Mouse (Mus musculus) urinary bladder, adult 2 months (tissue): Measurements from ENCODE around the gene Slc4a1ap. TPM values are rescaled to one million over a fixed set of nuclear protein-coding genes. Genes with fewer than 3 reads are reported as not detected.
A peak's percentile ranks its signal among the peaks of the same experiment; 100 is the strongest.
"Not testable (repeated sequence)": the region's sequence is repeated elsewhere in the genome, so short reads cannot be mapped to it uniquely, and the experiment has no call there.

Source experiments
- DNase-seq: peaks from one replicate; pipeline ENCODE4 v3.0.0; 2022; ENCODE audit warnings: low spot score
- polyA plus RNA-seq: library from polyadenylated mRNA; depleted of rRNA; stranded (reverse); fragments of >200 nt; gene quantifications from 2 replicates; pipeline ENCODE4 v1.2.3, GENCODE M21; 2012

Slc4a1ap gene
- polyA plus RNA-seq, 1 experiment, result 17.1 TPM

DNA sequence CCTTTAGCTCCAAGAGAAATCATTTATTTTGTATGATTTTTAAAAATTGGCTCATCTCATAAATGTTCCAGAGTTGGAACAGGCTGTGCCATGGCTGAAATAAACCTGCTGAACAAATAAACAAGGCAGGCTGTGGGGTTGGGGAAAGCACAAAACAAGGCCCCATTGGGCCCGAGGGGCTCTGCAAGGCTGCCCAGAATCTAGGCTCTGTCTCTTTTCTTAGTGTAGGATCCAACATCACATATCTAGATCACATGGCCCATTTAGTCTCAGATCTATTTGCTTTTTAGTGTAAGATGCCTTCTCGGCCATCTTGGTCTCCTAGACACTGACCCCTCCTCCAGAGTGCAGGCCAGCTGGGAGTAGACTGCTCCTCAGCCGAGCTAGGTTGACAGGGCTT is 39.7 kb downstream of the Slc4a1ap start:
- DNase-seq, result no peak

GRCm38 (mm10) chr5:31567951-31568657 is 41.3 kb downstream of the Slc4a1ap start:
- no peak for DNase-seq

- no peak for DNase-seq
Measured at GRCm38 (mm10) chr5:31571023-31571608, 44.3 kb downstream of the Slc4a1ap start.

DNA sequence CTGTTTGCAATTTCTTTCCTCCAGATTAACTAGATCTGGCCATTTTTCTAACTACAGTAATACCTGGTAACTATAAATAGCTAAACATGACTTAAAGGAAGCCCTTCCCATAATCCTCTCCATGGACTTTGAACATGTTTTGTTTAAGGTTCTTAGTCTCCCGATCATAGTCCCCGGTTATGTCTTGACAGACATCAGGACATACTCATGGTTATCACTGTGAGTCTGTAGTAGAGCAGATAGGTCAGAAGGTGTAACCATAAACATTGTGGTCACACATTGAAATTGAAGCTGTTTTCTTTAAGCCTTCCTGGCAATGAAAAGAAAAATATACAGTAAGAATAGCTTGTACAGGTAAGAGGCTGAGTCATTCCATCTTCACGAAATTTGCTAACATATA is 46.9 kb downstream of the Slc4a1ap start:
- DNase-seq, result no peak

- DNase-seq, result no peak
Measured at GRCm38 (mm10) chr5:31576539-31576975, 49.8 kb downstream of the Slc4a1ap start.

DNA sequence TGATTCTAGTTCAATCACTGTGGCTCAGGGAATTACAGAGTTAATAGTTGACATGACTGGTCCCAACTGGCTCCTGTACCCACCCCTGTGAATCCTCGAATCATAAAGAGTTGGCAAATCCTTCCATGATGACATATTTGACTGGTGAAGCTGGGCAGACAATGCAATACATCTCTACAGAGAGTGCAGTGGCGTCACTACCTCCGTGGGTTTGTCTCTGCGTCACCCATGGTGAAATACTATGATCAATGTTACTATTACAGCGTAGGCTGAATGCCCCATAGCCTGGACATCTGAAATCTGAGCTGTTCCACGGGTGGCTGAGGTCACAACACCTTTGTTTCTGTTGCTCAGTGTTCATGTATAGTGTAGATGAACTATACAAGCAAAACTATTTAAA is 54.5 kb downstream of the Slc4a1ap start:
- no peak for DNase-seq

DNA sequence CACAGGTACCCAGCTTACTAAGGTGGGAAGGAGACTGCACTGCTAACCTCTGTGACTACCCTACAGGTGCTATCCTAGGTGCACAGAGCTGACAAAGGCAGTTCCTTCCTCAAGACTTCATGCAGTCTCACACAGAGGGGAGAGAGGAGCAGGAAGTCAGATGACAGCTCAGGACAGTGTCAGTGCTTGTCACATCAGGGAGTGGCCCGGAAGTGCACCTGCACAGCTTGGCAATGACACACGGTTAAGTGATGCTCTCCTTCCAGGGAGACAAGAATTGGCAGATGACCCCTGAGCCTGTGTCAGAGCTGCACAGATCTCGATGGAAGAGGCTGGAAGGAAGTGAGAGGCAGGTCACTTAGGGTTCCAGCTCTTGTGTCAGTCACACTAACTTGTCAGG is 55.1 kb downstream of the Slc4a1ap start:
- no peak for DNase-seq

GRCm38 (mm10) chr5:31583261-31583660 is 56.5 kb downstream of the Slc4a1ap start:
- DNase-seq, result no peak

- no peak for DNase-seq
Measured at GRCm38 (mm10) chr5:31585526-31585925, 58.7 kb downstream of the Slc4a1ap start.

DNA sequence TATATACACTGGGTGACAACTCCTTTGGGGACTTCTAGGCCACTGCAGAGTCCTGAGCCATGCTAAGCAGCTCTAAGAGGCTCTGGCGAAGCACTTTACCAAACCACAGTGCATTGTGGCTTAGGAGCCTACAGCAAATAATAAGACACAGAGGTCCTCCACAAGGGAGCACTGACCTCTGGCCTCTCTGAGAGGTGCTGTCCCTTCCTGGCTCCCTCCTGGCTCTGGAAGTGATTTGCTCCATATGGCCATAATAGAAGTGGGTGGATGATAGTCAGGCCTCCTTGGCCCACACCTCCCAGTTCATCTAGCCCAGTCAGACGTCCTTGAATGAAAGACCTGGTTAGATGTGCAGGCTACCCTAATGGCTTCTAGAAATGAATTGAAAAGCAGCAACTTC is 61.2 kb downstream of the Slc4a1ap start:
- no peak for DNase-seq

DNA sequence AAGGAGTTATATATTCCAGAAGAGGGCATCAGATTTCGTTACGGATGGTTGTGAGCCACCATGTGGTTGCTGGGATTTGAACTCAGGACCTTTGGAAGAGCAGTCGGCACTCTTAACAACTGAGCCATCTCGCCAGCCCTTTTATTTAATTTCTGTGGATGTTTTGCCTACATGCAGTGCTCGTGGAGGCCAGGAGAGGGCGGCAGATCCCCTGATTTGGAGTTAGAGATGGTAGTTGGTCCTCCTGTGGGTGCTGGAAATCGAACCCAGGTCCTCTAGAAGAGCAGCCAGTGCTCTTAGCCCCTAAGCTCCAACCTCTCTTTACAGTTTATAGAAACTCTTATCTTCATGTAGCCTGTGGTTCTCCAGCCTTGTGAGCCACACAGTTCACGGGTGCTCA is 61.9 kb downstream of the Slc4a1ap start:
- DNase-seq, result not testable (repeated sequence)

DNA sequence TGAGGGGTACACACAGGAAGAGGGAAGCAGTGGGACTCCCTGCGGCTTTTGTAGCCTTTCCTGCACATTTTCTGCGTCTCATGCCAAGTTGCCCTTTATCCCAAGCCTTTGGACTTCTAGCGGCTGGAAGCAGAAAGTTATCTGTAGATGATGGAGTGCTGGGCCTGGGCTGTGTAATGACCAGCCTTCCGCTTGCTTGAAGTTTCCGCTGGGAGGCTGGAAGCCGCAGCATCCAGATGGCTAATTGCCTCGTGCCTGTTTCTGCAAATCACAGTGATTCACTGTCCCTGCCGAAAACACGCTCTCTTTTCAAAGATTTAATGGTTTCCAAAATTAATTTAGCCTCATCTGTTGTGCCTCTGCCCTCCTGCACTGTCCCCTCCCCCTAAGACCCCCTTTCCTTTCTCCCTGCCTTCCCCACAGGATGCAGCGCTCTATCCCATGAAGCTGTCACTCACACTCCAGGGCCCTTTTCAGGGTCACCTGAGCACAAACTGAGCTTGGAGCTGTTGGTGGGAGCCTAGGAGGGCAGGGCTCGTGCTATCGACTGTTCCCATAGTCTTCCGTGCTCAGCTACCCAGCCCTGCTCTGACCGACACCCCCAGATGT is 63.0 kb downstream of the Slc4a1ap start:
- DNase-seq, result no peak

- DNase-seq, result no peak
Measured at GRCm38 (mm10) chr5:31591122-31591521, 64.3 kb downstream of the Slc4a1ap start.

GRCm38 (mm10) chr5:31595868-31596267 is 69.1 kb downstream of the Slc4a1ap start:
- DNase-seq, result no peak

GRCm38 (mm10) chr5:31596481-31597429 is 70.0 kb downstream of the Slc4a1ap start, which contains the start of gene Mrpl33:
Gene Mrpl33, plus strand, starts transcription at chr5:31596935.
- DNase-seq, result peak; percentile 51

- DNase-seq, result no peak
Measured at GRCm38 (mm10) chr5:31597430-31597944, 70.7 kb downstream of the Slc4a1ap start.

- no peak for DNase-seq
Measured at GRCm38 (mm10) chr5:31598121-31598520, 71.3 kb downstream of the Slc4a1ap start.

DNA sequence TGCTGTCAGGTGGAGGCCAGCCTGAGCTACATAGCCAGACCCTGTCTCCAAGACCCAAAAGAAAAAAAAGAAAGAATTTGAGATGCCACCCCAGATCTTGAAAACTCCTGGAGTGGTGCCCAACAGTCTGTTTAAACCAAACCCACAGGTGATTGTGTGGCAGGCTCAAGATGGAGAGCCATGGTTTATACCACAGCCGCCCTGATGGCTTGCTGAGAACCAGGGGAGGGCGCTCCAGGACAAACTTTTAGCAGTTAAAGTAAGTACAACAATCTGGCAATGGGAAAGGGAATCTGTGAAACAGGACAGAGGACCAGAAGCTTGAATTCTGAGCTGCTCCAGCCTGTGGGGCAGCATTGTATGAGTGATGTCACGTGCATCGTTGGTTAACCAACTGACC is 71.8 kb downstream of the Slc4a1ap start:
- DNase-seq, result no peak

- DNase-seq, result no peak
Measured at GRCm38 (mm10) chr5:31599161-31599560, 72.4 kb downstream of the Slc4a1ap start.

DNA sequence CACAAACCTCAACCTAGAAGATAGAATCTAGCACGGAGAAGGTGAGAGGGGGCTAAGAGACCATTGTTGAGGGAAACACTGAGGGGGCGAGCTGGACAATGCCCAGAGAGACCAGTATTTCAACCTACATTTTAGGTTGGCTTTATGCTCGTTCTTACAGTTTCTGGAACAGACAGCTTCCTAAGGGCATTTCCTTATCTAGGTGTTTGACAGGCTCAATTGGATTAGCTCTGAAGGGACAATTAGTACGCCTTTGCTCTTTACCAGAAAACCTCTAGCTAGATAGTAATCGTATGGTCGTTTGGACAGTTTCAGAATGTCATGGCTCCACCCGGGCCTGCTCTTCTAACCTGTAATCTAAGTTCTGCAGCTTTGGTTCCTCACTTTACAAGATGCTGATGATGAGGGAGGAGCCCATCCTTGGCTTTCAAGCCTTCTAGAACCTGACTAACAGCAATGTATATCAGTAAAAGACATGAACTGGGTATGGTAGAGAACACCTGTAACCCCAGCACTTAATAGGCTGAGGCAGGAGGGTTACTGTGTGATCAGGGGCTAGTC is 74.4 kb downstream of the Slc4a1ap start:
- DNase-seq, result no peak

DNA sequence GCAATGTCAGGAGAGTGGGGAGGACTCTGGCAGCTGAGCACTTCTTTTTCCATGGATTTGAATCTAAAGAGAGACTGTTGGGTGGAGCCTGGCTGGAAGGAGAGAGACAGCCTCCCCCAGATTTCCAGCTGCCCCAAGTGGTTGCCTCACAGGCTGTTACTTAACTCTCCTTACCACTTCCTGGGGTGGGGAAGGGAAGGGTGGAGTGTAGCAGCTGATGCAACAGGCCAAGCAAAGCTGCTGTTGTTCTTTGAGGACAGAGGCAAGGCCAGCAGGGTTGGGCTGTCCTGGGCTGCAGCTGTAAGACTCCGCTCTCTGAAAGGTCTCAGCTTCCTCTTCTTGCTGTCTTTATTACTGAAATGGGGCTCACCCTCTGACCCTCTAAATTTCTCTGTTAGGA is 75.6 kb downstream of the Slc4a1ap start:
- DNase-seq, result peak; percentile 43
